Mouse (Mus musculus) embryonic stem cell, embryonic (primary cell): ENCODE measurements around the gene Fam228a.
"Not testable (repeated sequence)": the region's sequence is repeated elsewhere in the genome, so short reads cannot be mapped to it uniquely, and the experiment has no call there.

Source experiments
- CTCF ChIA-PET, 4 experiments: fragments of 300-600 bp in 2 of 4; fragments of 350-600 bp in 2 of 4; sonication (Branson Sonifier 250); formaldehyde crosslinking; loops; one replicate each; lab custom pipeline; 2022; ENCODE audit warnings: inconsistent platforms in 2 of 4; lab: Charles Lee
- POLR2A ChIA-PET, 4 experiments: fragments of 300-600 bp in 2 of 4; fragments of 350-600 bp in 2 of 4; sonication (Branson Sonifier 250); formaldehyde crosslinking; loops; one replicate each; lab custom pipeline; 2022; ENCODE audit warnings: antibody characterized with exemption in 4 of 4, inconsistent platforms in 1 of 4; lab: Charles Lee

The Fam228a gene

DNA sequence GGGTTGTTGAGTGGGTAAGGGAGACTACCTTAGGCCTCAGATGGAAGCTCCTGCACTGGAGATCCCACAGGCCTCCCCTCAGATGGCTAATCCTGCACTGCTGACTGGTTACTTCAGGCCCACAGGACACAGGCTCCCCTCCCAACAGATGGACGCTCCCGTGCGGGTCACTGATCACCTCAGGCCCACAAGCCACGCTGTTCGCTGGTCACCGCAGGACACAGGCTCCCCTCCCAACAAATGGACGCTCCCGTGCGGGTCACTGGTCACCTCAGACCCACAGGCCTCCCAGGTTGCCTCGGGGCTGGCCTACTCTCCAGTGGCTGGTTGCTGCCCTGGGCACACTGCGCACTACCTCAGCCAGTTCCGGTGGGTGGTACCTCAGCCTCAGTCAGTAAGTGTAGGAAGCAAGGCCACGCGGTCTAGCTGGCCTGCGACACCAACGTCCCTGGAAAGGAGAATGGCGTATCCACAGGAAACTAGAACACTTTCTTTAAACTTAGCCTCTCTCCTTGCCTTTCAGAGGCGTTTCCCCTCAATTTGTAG, at the start of gene Fam228a:
Fam228a (minus strand) TSS at position 400 of the 546 bp plus-strand sequence.
- ChIA-PET POLR2A (interaction anchor here in 2 of 4 experiments (1.1 to 1.5 kb wide), 3 partner anchors 17 to 79 kb away, joined by 3 to 4 read pairs (median 3); partner anchors contain the start of gene Sf3b6 (in 1 of the 2)), CTCF (interaction anchor here in 1 of 4 experiments (0.5 kb wide), 1 partner anchor 167 kb away, joined by 3 read pairs; no protein-coding TSS in a partner anchor)

DNA sequence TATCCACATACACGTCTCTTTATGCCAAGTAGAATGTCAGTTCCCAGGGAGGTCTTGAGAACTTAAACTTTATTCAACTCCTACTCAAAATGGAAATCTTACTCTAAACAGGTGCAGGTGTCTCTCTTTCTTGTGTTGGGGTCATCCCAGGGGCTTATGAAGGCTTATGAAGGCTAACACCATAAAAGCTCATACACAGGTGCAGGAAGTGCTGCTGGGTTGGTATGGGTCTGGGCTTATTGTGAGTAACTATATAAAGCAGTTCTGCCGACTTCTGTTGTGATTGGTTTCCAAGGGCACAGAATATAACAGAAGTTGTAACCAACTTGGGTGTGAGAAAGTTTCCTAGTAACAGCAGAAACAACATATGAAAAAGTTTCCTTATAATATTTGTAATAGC, 46.2 kb upstream of the Fam228a start:
- ChIA-PET CTCF (interaction anchor here in 1 of 4 experiments (0.6 kb wide), 1 partner anchor 172 kb away, joined by 3 read pairs; no protein-coding TSS in a partner anchor), POLR2A (interaction anchor here in 2 of 4 experiments (1.1 to 1.4 kb wide), 2 partner anchors 9 to 33 kb away, joined by 3 to 5 read pairs; partner anchors contain the start of gene Sf3b6 (in 1 of the 2))

DNA sequence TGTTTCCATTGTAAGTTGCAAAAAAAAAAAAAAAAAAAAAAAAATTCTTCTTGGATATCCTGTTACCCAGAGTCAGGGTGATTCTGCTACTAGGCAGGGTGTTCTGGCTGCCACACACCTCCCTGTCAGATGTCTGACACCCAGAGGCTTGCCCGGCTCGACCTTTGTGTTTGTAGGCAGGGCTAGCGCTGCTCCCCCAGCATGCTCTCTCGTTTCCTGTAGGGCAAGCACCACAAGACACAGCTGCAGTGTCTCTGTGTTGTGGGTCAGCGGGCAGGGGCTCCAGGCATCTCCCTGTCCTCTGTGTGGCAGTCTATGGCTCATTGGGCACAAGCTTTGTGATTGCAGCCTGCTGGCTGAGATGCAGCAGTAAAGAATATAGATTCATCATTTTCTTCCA, 45.4 kb upstream of the Fam228a start:
- POLR2A ChIA-PET = interaction anchor here in 1 of 4 experiments (0.7 to 1.4 kb wide), 2 partner anchors 10 to 392 kb away, joined by 3 to 5 read pairs; no protein-coding TSS in a partner anchor
- CTCF ChIA-PET = interaction anchor here in 2 of 4 experiments (0.6 to 0.7 kb wide), 2 partner anchors 172 to 503 kb away, joined by 3 read pairs; no protein-coding TSS in a partner anchor

DNA sequence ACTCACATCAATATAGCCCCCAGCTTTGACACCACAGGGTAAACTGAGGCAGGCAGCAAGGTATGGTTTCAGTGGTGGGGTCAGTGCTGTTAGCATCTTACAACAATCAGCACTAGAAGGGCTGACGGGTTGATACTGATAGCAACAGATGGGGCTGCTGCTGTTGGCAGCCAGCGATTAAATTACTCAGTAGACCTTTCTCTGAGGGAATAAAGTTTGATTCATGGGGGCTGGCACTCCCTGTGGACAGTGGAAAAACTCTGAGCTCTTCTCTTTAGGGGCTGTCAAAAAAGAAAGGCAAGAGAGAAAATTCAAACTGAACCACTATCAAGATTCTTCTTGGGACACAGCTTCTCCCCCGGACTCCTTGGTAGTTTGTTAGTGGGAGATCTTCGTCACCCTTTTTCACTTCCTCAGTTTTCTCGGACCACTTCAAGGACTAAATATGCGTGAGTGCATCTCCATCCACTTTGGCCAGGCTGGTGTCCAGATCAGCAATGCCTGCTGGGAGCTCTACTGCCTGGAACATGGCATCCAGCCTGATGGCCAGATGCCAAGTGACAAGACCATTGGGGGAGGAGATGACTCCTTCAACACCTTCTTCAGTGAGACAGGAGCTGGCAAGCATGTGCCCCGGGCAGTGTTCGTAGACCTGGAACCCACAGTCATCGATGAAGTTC, 43.6 kb upstream of the Fam228a start:
- CTCF ChIA-PET = not testable (repeated sequence)
- POLR2A ChIA-PET = interaction anchor here in 1 of 4 experiments (0.8 to 2.1 kb wide), 2 partner anchors 13 to 35 kb away, joined by 3 to 5 read pairs; partner anchors contain the start of genes Fam228b, Pfn4 and Sf3b6

DNA sequence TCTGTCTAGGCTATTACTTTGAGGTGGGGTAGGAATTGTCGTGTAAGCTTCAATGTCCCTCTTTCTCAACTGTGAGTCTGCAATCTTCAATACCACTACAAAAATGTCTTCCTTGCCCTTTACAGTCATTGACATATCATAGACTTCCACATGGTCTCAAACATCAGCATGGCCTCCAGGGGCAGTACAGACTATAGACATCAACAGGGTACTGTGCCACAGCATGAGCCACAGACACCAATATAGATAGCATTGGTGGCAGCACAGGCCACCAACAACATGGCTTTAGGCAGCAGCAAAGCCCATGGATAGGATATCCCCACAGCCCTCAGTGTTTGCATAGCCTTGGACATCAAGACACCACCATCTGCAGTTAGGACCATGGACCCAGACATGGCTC, 43.0 kb upstream of the Fam228a start:
- ChIA-PET POLR2A (interaction anchor here in 1 of 4 experiments (1.3 to 2.1 kb wide), 2 partner anchors 12 to 36 kb away, joined by 4 to 5 read pairs; partner anchors contain the start of genes Fam228b and Sf3b6), CTCF (interaction anchor here in 1 of 4 experiments (0.6 kb wide), 1 partner anchor 14 kb away, joined by 3 read pairs; no protein-coding TSS in a partner anchor)

DNA sequence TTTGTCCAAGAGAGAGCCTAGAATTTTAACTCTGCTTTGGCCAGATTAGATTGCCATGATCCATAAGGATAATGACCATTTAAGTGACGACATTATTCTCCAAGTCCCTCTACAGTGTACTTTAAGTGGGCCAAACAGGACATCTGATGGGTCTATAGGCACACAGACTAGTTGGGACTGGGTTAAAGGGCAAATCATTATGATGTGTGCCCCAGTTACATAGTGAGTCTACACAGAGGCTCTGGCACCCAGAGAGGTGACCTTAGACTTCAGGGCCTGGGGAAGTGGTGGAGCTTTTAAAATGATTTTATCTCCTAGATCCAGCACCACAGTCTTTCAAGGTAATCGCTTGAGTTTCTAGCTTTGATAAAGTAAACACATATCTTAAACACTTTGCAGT, 42.0 kb upstream of the Fam228a start:
- CTCF ChIA-PET = no interaction called here
- POLR2A ChIA-PET = interaction anchor here in 1 of 4 experiments (1.3 to 2.1 kb wide), 2 partner anchors 11 to 37 kb away, joined by 4 to 5 read pairs; partner anchors contain the start of genes Fam228b and Sf3b6

DNA sequence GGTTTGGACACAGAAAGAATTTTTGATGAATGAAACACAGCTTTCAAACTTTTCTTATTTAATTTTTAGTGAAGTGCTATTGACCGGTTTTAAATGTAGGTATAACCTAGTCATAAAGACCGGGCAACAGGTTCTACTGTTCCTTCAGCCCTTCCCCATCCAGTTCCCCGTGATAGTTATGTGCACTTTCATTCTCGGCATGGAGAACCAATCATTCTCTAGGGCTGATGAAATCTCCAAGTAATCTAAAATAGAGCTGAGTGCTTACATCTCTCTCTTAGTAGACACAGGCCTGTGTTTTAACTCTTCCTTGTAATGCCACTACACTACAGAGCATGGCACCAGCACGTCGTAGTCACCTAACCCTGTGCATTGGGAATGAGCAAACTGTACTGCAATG, 39.5 kb upstream of the Fam228a start:
- CTCF ChIA-PET = no interaction called here
- POLR2A ChIA-PET = interaction anchor here in 2 of 4 experiments (1.6 kb wide), 2 partner anchors 9 kb away, joined by 5 to 7 read pairs; partner anchors contain the start of genes Fam228b (in 2 of the 2) and Pfn4 (in 2 of the 2)

DNA sequence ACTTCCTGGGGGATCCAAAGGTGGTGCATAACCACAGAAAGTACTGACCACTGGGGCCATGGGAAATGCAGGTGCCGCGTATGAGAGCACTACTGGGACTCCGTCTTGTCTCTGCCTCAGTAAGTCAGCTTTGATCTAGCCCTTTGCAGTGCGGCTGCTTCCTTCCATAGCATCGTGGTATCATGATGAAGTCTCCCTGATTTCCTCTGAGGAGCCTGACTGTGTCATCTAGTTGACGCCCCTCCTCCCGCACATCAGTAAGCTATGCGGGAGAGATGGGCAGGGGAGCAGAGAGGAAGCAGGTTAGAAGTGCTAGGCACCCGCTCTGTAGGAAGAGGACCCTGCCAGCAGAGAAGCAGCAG, 37.3 kb upstream of the Fam228a start:
- POLR2A ChIA-PET = interaction anchor here in 2 of 4 experiments (0.6 to 2.0 kb wide), 4 partner anchors 42 to 153 kb away, joined by 3 to 4 read pairs (median 3); partner anchors contain the start of gene Sf3b6 (in 1 of the 2)
- CTCF ChIA-PET = interaction anchor here in 2 of 4 experiments (0.5 to 1.5 kb wide), 3 partner anchors 14 to 336 kb away, joined by 3 to 5 read pairs (median 4); no protein-coding TSS in a partner anchor

DNA sequence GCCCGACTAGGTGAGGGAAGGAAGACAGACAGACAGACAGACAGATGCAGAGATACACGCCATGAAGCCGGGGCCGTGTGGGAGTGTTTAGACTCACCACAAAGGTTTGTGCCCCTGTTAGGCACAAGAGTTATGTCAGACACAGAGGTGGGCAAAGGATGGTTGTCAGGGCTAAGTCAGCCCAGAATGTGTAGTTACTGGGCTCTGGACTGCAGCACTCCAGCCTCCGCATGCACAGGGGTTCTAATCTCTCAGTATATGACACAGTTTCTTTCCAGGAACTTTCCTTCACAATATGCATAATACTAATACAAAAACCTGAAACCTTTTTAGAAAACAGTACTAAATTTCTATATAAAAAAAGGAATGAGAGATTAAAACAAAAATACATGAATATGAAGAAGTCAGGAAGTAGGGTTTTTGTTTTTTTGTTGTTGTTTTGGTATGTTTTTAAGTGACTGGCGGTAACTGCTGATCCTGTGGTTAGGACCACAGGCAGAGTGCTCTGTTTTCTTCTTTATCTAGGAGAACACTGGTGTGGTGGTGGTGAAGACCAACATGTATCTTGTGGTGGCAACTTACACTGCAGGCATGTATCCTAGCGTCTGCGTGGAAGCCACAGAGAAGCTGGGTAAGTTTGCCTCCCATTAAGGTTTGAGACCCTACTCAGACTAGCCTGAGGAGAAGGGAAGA, 36.8 kb upstream of the Fam228a start:
- ChIA-PET CTCF (interaction anchor here in 1 of 4 experiments (1.5 kb wide), 1 partner anchor 19 kb away, joined by 4 read pairs; no protein-coding TSS in a partner anchor), POLR2A (interaction anchor here in 3 of 4 experiments (0.6 to 2.0 kb wide), 7 partner anchors 19 to 153 kb away, joined by 3 to 6 read pairs (median 3); partner anchors contain the start of gene Sf3b6 (in 1 of the 3))

DNA sequence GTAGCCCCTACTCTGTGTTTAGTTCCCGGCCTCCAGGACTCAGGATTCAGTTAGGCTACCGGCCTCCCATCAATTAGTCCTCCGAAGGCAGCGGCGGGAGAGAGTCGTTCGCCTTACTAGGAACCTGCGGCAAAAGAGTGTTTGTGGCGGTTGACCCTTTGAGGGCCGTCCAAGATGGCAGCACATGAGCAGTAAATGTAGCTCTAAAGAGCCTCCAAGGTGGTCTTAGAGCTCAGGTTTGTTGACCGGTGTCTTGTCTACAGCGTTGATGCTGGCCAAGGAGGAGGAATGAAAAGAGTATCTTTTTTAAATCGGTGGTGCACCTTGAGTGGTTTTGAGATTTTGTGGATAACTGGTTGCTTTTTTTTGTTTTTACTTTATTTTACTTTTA, 31.1 kb upstream of the Fam228a start:
- CTCF ChIA-PET = interaction anchor here (0.5 to 2.3 kb wide), 15 partner anchors 25 to 787 kb away, joined by 3 to 10 read pairs (median 3); partner anchors contain the start of genes Atad2b (in 1 of the 4) and Sf3b6 (in 1 of the 4)
- POLR2A ChIA-PET = interaction anchor here (0.5 to 2.8 kb wide), 62 partner anchors 8 to 1223 kb away, joined by 3 to 21 read pairs (median 4); partner anchors contain the start of genes Gm3625 (in 3 of the 4), Itsn2 (in 3 of the 4), Sf3b6 (in 3 of the 4) and Atad2b (in 2 of the 4)

DNA sequence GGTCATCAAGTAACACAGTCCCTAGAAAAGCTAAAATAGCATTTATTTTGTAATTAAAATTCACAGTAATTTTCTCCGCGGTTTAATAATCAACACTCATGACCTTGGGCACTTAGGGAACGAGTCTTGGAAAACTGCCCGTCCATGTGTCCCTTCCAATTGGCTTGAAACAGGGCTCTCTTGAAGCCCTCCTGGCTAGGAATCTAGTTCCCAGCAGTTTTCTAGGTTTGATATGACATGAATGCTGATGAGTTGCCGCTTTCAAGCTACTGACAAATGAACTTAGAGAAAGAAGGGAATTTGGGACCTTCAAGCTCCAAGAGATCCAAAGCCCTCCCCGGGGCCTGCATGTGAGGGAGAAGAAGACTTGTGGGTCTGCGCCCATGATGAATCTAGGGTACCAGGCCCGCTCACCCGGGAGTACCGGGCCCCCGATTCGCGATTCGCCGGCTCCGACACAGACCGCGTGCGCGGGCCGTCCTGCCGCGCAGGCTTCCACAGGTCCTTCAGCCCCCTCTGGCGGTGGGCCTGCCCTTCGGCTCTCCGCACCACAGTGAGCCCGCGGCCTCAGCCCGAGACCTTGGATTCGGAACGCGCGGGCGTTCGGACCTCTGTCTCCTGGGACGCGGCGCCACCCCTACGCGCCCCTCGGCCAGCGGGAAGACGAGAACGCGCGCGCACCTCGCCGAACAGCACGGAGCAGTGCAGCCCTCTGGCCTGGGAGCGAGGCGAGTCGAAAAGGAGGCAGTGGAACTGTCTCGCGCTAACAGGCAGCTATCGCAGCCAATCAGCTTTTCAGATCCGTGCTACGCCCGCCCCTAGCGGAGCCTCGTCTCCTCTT, 30.5 kb upstream of the Fam228a start, which contains the start of the genes Pfn4 and Fam228b:
Pfn4 (plus strand) TSS at position 531 of the 841 bp plus-strand sequence.
Fam228b (minus strand) TSS at position 776 of the 841 bp plus-strand sequence.
- POLR2A ChIA-PET = interaction anchor here (0.5 to 2.8 kb wide), 65 partner anchors 8 to 1222 kb away, joined by 3 to 21 read pairs (median 4); partner anchors contain the start of genes Gm3625 (in 3 of the 4), Itsn2 (in 3 of the 4), Sf3b6 (in 3 of the 4) and Wdcp (in 3 of the 4)

DNA sequence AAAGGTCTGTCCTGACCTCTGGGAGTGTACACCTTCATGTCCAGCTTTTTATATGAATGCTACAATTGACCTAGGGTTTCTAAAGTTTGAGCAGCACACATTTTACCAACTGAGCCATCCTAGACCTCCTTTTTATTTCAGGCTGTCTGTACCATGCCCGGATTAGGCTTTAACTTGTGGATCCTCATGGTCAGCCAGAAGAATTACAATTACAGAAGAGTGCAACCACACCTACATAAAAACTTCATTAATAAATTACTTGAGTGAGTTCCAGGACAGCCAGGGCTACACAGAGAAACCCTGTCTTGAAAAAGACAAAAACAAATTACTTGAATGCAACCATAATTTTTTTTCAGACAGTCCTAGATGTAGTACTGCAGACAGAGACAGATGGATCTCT, 18.8 kb upstream of the Fam228a start:
- ChIA-PET POLR2A (interaction anchor here in 1 of 4 experiments (1.3 to 3.4 kb wide), 2 partner anchors 12 to 38 kb away, joined by 4 to 11 read pairs; partner anchors contain the start of genes Fam228b and Pfn4), CTCF (no interaction called here)

More for the DNA sequence above, 30.5 kb upstream of the Fam228a start, which contains the start of the genes Pfn4 and Fam228b:
- CTCF ChIA-PET = interaction anchor here (0.5 to 2.3 kb wide), 16 partner anchors 25 to 787 kb away, joined by 3 to 7 read pairs (median 3); partner anchors contain the start of genes Atad2b (in 1 of the 4) and Sf3b6 (in 1 of the 4)

DNA sequence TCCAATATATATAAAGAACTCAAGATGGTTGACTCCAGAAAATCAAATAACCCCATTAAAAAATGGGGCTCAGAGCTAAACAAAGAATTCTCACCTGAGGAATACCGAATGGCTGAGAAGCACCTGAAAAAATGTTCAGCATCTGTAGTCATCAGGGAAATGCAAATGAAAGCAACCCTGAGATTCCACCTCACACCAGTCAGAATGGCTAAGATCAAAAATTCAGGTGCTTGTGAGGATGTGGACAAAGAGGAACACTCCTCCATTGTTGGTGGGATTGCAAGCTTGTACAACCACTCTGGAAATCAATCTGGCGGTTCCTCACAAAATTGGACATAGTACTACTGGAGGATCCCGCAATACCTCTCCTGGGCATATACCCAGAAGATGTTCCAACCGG, 16.2 kb upstream of the Fam228a start:
- CTCF ChIA-PET = not testable (repeated sequence)
- POLR2A ChIA-PET = interaction anchor here in 1 of 4 experiments (0.6 kb wide), 1 partner anchor 12 kb away, joined by 3 read pairs; no protein-coding TSS in a partner anchor

DNA sequence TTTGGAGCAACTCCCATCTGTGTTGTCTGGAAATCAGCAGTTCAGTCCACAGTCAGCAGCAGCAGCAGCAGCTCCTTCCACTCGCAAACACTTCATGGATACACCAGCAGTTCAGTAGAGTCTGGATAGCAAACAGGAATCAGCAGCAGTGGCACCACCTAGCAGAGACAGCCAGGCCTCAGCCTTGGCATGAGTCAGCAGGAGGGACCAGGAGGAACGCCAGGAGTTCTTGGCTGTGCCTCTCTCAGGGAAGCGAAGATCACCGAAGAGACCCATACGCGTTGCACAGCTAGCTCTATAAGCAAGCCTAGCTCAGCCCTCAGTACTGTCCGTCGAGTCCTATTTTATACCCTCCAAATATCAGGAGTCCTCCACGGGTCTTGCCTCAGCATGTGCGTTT, 6.3 kb upstream of the Fam228a start:
- CTCF ChIA-PET = interaction anchor here in 2 of 4 experiments (0.6 to 1.5 kb wide), 2 partner anchors 11 kb away, joined by 3 to 4 read pairs; no protein-coding TSS in a partner anchor

DNA sequence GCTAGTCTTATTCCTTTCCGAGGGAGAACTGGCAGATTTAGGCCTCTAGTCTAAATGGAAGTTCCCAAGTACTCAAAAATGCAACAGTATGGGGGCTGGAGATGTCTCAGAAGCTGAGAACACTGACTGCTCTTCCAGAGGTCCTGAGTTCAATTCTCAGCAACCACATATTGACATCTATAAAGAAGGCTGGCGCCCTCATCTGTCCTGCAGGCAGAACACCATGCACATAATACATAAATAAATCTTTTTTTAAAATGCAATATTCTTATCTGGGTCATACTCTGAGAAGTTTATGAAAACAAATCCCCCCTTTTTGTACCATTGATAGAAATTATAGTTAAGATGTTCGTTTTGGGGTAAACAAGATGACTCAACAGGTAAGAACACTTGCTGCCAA, 4.0 kb upstream of the Fam228a start:
- CTCF ChIA-PET = interaction anchor here in 1 of 4 experiments (0.5 kb wide), 1 partner anchor 210 kb away, joined by 3 read pairs; no protein-coding TSS in a partner anchor
- POLR2A ChIA-PET = interaction anchor here in 2 of 4 experiments (0.6 to 0.7 kb wide), 2 partner anchors 12 to 82 kb away, joined by 3 to 5 read pairs; no protein-coding TSS in a partner anchor

More for the DNA sequence above, 6.3 kb upstream of the Fam228a start:
- POLR2A ChIA-PET = interaction anchor here in 3 of 4 experiments (0.5 to 1.7 kb wide), 8 partner anchors 9 to 75 kb away, joined by 3 to 4 read pairs (median 3); partner anchors contain the start of gene Sf3b6 (in 1 of the 3)

DNA sequence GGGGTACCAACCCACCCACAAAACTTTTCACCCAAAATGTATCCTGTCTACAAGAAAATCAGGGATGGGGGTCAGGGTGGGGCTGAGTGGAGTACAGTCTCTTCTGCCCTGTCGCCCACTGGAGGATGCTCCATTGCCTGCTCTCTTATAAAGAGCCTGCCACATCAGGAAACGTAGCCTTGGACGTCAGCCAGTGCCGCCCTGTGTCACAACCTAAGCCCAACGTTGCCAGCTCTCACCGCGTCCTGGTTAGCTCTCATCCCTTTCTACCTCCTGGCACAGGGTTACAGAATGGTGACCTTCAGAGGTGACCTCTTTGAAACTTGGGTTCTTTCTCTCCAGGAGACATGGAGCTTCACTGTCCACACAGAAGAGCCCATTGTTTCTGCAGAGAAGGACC, 2.6 kb upstream of the Fam228a start:
- CTCF ChIA-PET = interaction anchor here in 1 of 4 experiments (0.6 kb wide), 1 partner anchor 206 kb away, joined by 3 read pairs; no protein-coding TSS in a partner anchor
- POLR2A ChIA-PET = interaction anchor here (0.5 to 1.8 kb wide), 4 partner anchors 20 to 512 kb away, joined by 3 to 4 read pairs (median 3); no protein-coding TSS in a partner anchor
